28 mouse cellular contexts compared by ENCODE assay signal in the genomic region with DNA sequence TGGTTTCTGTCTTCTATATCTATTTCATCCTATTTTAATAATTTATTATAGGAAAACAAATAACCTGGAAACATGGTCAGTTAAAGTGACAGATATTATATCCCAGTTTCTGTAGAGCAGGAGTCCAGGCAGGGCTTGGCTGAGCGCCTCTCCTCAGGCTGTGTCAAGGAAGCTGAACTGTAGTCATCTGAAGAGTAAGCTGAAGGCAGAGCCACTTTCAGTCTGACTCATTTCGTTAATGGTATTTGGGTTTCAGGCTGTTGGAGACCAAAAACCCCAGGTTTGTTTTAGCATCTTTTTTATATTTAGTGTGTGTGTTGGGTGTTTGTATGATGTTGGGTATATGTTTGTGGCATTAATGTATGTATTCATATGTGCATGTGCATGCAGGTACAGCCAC.
DNase-seq lines count a peak whose midpoint lies in the region; ATAC-seq and TF ChIP-seq lines count a peak whose summit lies in the region.
"Had no signal": no experiment of that assay in that cellular context is flagged by ENCODE, and none has a peak within 500 bp of the region (broad histone marks: within the 10 kb centered on the region; RNA-seq: fewer than 3 reads in every experiment).

No protein-coding gene starts in this region.

- no peak for TF ChIP-seq POLR2A in CH12.LX (IDR thresholded peaks at IDR 0.05; ENCODE audit: low read depth, low read length)

- H3K4me2 ChIP-seq in CH12.LX (ENCODE audit: insufficient read depth, low read depth, poor library complexity, severe bottlenecking) = peak overlapping the region; percentile 67; the same call in 1 of the 2 replicates
- no peak overlapping the region for H3K4me2 ChIP-seq in intestine, embryonic 15.5 days (replicated peaks)
- H3K4me2 ChIP-seq: forebrain, embryonic 13.5 days; heart, embryonic 13.5 days; hindbrain, embryonic 12.5 days; hindbrain, embryonic 15.5 days had no signal

- TF ChIP-seq RAD21 in CH12.LX (IDR thresholded peaks at IDR 0.05; ENCODE audit: low read depth, low read length) = no peak; the same call in 1 of the 2 replicates

- peak; percentile 96 for TF ChIP-seq EP300 in CH12.LX (IDR thresholded peaks at IDR 0.05; ENCODE audit: low read length)

- DNase-seq in A20 (ENCODE audit: low read depth, low spot score) (peak; percentile 83), CH12.LX (ENCODE audit: extremely low read depth) (peak; percentile 84)
- DNase-seq in Muller cell, postnatal 12 days (ENCODE audit: inconsistent ontology term) = no peak
- DNase-seq in adrenal gland, postnatal 25 days = no peak
- DNase-seq: adrenal gland, postnatal 10 days; B cell, adult 2 months; cerebellum, adult 11 months; cerebellum, adult 2 months; cerebellum, adult 9-11 months; cerebellum, postnatal 25 days; embryo, embryonic 11 days; gastrocnemius, postnatal 10 days; gastrocnemius, postnatal 36 days; heart, adult 2 months; heart, postnatal 14 days; heart, postnatal 4 days; kidney, adult 18-20 months; kidney, adult 9 months had no signal

- in situ Hi-C loops in CH12.LX (cut with MboI; ENCODE audit: low pct_ligation_motif_present, low pct_unique_long_range_greater_than_20kb, low sequenced_read_pairs) = no loop called here

- ATAC-seq in activated CD4-positive, CD25-positive, alpha-beta regulatory T cell, adult 4 months = peak; percentile 59
- ATAC-seq in intestine, embryonic 15.5 days = no peak
- ATAC-seq: forebrain, embryonic 13.5 days; forebrain, embryonic 16.5 days; intestine, embryonic 16.5 days had no signal

- peaks cover 0 to 3% of the 10 kb centered on the region in 2 experiments for H3K36me3 ChIP-seq in CH12.LX (replicated peaks in 1 of 2; ENCODE audit: control insufficient read depth in 1 of 2, insufficient read depth in 1 of 2, low read length in 1 of 2)
- H3K36me3 ChIP-seq in intestine, embryonic 15.5 days = no peaks in the 10 kb centered on the region
- H3K36me3 ChIP-seq: hindbrain, embryonic 12.5 days; hindbrain, embryonic 15.5 days had no signal

- peaks cover 0 to 4% of the 10 kb centered on the region in 2 experiments; a peak in 2 of 4 replicates for H3K4me1 ChIP-seq in CH12.LX (ENCODE audit: control insufficient read depth in 1 of 2, insufficient read depth in 2 of 2)
- no peaks in the 10 kb centered on the region for H3K4me1 ChIP-seq in intestine, embryonic 15.5 days (replicated peaks)
- H3K4me1 ChIP-seq: forebrain, embryonic 13.5 days; heart, embryonic 10.5 days; hindbrain, embryonic 12.5 days; hindbrain, embryonic 15.5 days had no signal

- WGBS in intestine, embryonic 15.5 days = 90% methylated on average over 2 of the region's 2 CpGs

- H3K4me3 ChIP-seq in CH12.LX (replicated peaks in 1 of 3; ENCODE audit: low read depth in 2 of 3, low read length in 2 of 3, poor library complexity in 1 of 3) = no peak overlapping the region
- H3K4me3 ChIP-seq in intestine, embryonic 15.5 days (replicated peaks) = no peak overlapping the region
- H3K4me3 ChIP-seq: forebrain, embryonic 10.5 days; forebrain, embryonic 13.5 days; heart, adult 2 months; heart, embryonic 10.5 days; heart, embryonic 13.5 days; hindbrain, embryonic 12.5 days; hindbrain, embryonic 15.5 days had no signal

- H3K27me3 ChIP-seq in CH12.LX (replicated peaks) = no peaks in the 10 kb centered on the region
- H3K27me3 ChIP-seq in intestine, embryonic 15.5 days (replicated peaks) = no peaks in the 10 kb centered on the region
- H3K27me3 ChIP-seq: forebrain, embryonic 13.5 days; heart, embryonic 13.5 days; hindbrain, embryonic 12.5 days; hindbrain, embryonic 15.5 days had no signal

- H3K79me2 ChIP-seq in CH12.LX (replicated peaks; ENCODE audit: control insufficient read depth, extremely low read depth, insufficient read depth, poor library complexity, severe bottlenecking) = no peaks in the 10 kb centered on the region

- no peak overlapping the region for H3K27ac ChIP-seq in CH12.LX (ENCODE audit: insufficient read depth, low read depth)
- no peak overlapping the region for H3K27ac ChIP-seq in intestine, embryonic 15.5 days
- H3K27ac ChIP-seq: forebrain, embryonic 10.5 days; forebrain, embryonic 13.5 days; heart, adult 2 months; heart, embryonic 10.5 days; heart, embryonic 13.5 days; hindbrain, embryonic 12.5 days; hindbrain, embryonic 15.5 days had no signal

- no peak for TF ChIP-seq CTCF in CH12.LX (conservative IDR thresholded peaks at IDR 0.05 in 1 of 2, IDR thresholded peaks at IDR 0.05 in 1 of 2; ENCODE audit: low read depth in 2 of 2, low read length in 2 of 2)

- no peak overlapping the region for H3K9ac ChIP-seq in CH12.LX (ENCODE audit: insufficient read depth, low read depth)
- H3K9ac ChIP-seq in intestine, embryonic 15.5 days = no peak overlapping the region
- H3K9ac ChIP-seq: forebrain, embryonic 13.5 days; heart, embryonic 13.5 days; hindbrain, embryonic 12.5 days; hindbrain, embryonic 15.5 days had no signal

- dilution Hi-C loops in CH12.LX (cut with MboI; ENCODE audit: extremely low pct_ligation_motif_present, extremely low pct_unique_long_range_greater_than_20kb, low sequenced_read_pairs) = no loop called here

- no peaks in the 10 kb centered on the region for H3K9me3 ChIP-seq in CH12.LX (replicated peaks; ENCODE audit: low read length)
- H3K9me3 ChIP-seq in intestine, embryonic 15.5 days = no peaks in the 10 kb centered on the region
- H3K9me3 ChIP-seq: forebrain, embryonic 10.5 days; forebrain, embryonic 13.5 days; heart, embryonic 10.5 days; heart, embryonic 13.5 days; hindbrain, embryonic 12.5 days; hindbrain, embryonic 15.5 days had no signal

TF ChIP-seq in CH12.LX, 34 proteins besides CTCF, POLR2A, EP300 and RAD21:
- TF ChIP-seq CHD2 (IDR thresholded peaks at IDR 0.05; ENCODE audit: low read length) (peak; percentile 56), UBTF (IDR thresholded peaks at IDR 0.05; ENCODE audit: low read depth, low read length) (no peak), PAX5 (IDR thresholded peaks at IDR 0.05; ENCODE audit: low read length) (no peak), JUN (IDR thresholded peaks at IDR 0.05; ENCODE audit: insufficient read depth, low read depth, low read length) (peak; percentile 92), MYC (IDR thresholded peaks at IDR 0.05; ENCODE audit: low read depth, low read length) (peak; percentile 67; the same call in 1 of the 2 replicates), MEF2A (IDR thresholded peaks at IDR 0.05; ENCODE audit: borderline replicate concordance, low read depth, low read length) (peak; percentile 55; the same call in 1 of the 2 replicates), ETS1 (conservative IDR thresholded peaks at IDR 0.05; ENCODE audit: low read depth, low read length) (peak; percentile 39), ZNF384 (IDR thresholded peaks at IDR 0.05; ENCODE audit: low read depth, low read length) (no peak), JUND (conservative IDR thresholded peaks at IDR 0.05; ENCODE audit: low read depth, low read length) (peak; percentile 98), GABPA (IDR thresholded peaks at IDR 0.05; ENCODE audit: insufficient replicate concordance, low read depth, low read length) (no peak), BHLHE40 (IDR thresholded peaks at IDR 0.05; ENCODE audit: low read depth, low read length) (peak; percentile 38; the same call in 1 of the 2 replicates), IRF4 (IDR thresholded peaks at IDR 0.05; ENCODE audit: low read depth, low read length) (peak; percentile 98), MXI1 (IDR thresholded peaks at IDR 0.05; ENCODE audit: low read depth, low read length) (no peak), TCF12 (IDR thresholded peaks at IDR 0.05; ENCODE audit: low read depth, low read length) (peak; percentile 27; the same call in 1 of the 2 replicates), RCOR1 (conservative IDR thresholded peaks at IDR 0.05; ENCODE audit: low read depth, low read length) (peak; percentile 79), NRF1 (IDR thresholded peaks at IDR 0.05; ENCODE audit: low read depth, low read length) (no peak)

Comparison
In these comparisons a context has a peak if more than half of its experiments do, and no peak if none do; other contexts are left out.
1. DNase-seq: peak in A20 (single experiment) and CH12.LX (single experiment); none in Muller cell, postnatal 12 days (single experiment) and adrenal gland, postnatal 25 days (single experiment).